Mouse (Mus musculus) hindbrain, embryonic 15.5 days (tissue): ENCODE measurements at regions not wholly inside any gene's neighbourhood (a gene's known extent, or its start where the extent isn't known, plus 50 kb on each side); places are given as distances from the start of the nearest gene placed in this dataset.

Experiments
- ATAC-seq: fragments of 200-750 bp; cut with Nextera tagmentation; 2 replicates; pipeline ENCODE4 v1.8.0; 2017; ENCODE audit warnings: low read depth, moderate number of reproducible peaks, moderate TSS enrichment; ENCODE audit not compliant: low FRiP score
- H3K27ac ChIP-seq: fragments of 300-500 bp; sonication (generic); replicated peaks from 2 replicates; pipeline ENCODE4 v1.5.1; 2015; ENCODE audit warnings: mild to moderate bottlenecking, inconsistent platforms
- H3K27me3 ChIP-seq: fragments of 300-500 bp; sonication (generic); 2 replicates; pipeline ENCODE4 v1.6.1; 2015; ENCODE audit warnings: control low read depth, inconsistent platforms
- H3K36me3 ChIP-seq: fragments of 300-500 bp; sonication (generic); 2 replicates; pipeline ENCODE4 v1.6.1; 2015; ENCODE audit warnings: control low read depth, inconsistent platforms
- H3K4me1 ChIP-seq: fragments of 300-500 bp; sonication (generic); replicated peaks from 2 replicates; pipeline ENCODE4 v1.6.1; 2015; ENCODE audit warnings: control low read depth, inconsistent platforms
- H3K4me2 ChIP-seq: fragments of 300-500 bp; sonication (generic); 2 replicates; pipeline ENCODE4 v1.6.1; 2015; ENCODE audit warnings: moderate library complexity, mild to moderate bottlenecking, inconsistent platforms
- H3K4me3 ChIP-seq: fragments of 300-500 bp; sonication (generic); 2 replicates; pipeline ENCODE4 v1.5.1; 2015; ENCODE audit warnings: mild to moderate bottlenecking, inconsistent platforms
- H3K9ac ChIP-seq: fragments of 300-500 bp; sonication (generic); 2 replicates; pipeline ENCODE4 v1.6.1; 2015; ENCODE audit warnings: inconsistent platforms
- H3K9me3 ChIP-seq: fragments of 300-500 bp; sonication (generic); 2 replicates; pipeline ENCODE4 v1.6.1; 2016; ENCODE audit warnings: control low read depth, inconsistent platforms
- WGBS: fragments of 180-500 bp; shearing (Covaris S2); methylation state at CpG from one replicate; pipeline ENCODE4 v1.1.7; 2015; 5-methylcytosine and 5-hydroxymethylcytosine counted together

DNA sequence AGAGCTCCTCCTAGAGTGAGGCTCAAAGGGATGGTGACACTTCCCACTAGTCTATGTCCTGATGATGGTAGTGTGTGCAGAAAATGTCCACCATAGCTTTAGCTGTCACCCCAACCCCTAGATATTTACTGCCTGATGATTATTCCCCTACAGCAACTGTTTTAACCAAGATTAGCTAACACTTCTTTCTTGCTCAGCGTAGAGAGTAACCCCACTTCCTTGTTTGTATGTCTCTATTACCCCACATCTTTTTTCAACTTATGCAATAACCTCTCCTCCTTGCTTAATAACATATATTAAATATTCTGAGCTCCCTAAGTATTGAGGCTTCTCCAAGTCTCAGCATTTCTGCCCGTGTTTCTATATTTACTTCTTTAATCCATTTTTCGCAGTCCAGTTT, 404.2 kb upstream of the Cntn3 start:
- H3K36me3 ChIP-seq, result no peaks in the 10 kb centered on the region
- no peak overlapping the region for H3K4me3 ChIP-seq
- no peak for ATAC-seq
- WGBS, result 90% methylated on average over 3 of the region's 3 CpGs
- H3K4me2 ChIP-seq, result no peak overlapping the region
- no peaks in the 10 kb centered on the region for H3K9me3 ChIP-seq
- no peak overlapping the region for H3K27ac ChIP-seq
- no peaks in the 10 kb centered on the region for H3K27me3 ChIP-seq
- no peaks in the 10 kb centered on the region for H3K4me1 ChIP-seq
- no peak overlapping the region for H3K9ac ChIP-seq

GRCm38 (mm10) chr6:103023326-103023725, 450.4 kb upstream of the Cntn3 start:
- no peaks in the 10 kb centered on the region for H3K27me3 ChIP-seq
- 80% methylated on average over 2 of the region's 2 CpGs for WGBS

GRCm38 (mm10) chr6:103024006-103024405, 451.1 kb upstream of the Cntn3 start:
- Histone ChIP-seq H3K9me3 (no peaks in the 10 kb centered on the region), H3K36me3 (no peaks in the 10 kb centered on the region), H3K4me1 (no peaks in the 10 kb centered on the region), H3K4me2 (no peak overlapping the region), H3K27ac (no peak overlapping the region), H3K4me3 (no peak overlapping the region), H3K27me3 (no peaks in the 10 kb centered on the region), H3K9ac (no peak overlapping the region)
- 52% methylated on average over 2 of the region's 2 CpGs for WGBS
- ATAC-seq, result no peak

More at GRCm38 (mm10) chr6:103023326-103023725, 450.4 kb upstream of the Cntn3 start:
- H3K36me3 ChIP-seq, result no peaks in the 10 kb centered on the region
- ATAC-seq, result no peak
- H3K4me2 ChIP-seq, result no peak overlapping the region
- no peaks in the 10 kb centered on the region for H3K9me3 ChIP-seq
- no peak overlapping the region for H3K9ac ChIP-seq
- no peaks in the 10 kb centered on the region for H3K4me1 ChIP-seq
- H3K27ac ChIP-seq, result no peak overlapping the region
- no peak overlapping the region for H3K4me3 ChIP-seq

DNA sequence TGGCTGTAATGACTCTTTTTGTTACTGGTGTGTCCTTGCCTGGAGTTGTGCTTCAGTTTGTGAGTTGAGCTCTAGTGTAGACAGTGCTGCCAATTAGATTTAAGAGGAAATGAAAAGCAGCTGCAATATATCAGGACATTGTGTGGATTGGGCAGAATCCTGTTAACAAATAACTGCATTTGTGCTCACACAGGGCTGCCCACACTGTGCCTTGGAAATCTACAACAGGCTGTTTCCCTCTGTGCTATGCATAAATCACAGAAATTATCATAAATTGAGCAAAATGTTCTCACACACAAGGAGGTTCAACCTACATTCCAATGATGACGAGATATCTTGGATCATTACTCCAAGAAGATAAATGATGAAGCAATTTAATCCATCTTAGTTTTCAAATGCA, 455.2 kb upstream of the Cntn3 start:
- no peak overlapping the region for H3K27ac ChIP-seq
- H3K4me3 ChIP-seq, result no peak overlapping the region
- no peaks in the 10 kb centered on the region for H3K4me1 ChIP-seq
- H3K9me3 ChIP-seq, result no peaks in the 10 kb centered on the region
- WGBS, result 68% methylated on average over 1 of the region's 1 CpGs
- H3K36me3 ChIP-seq, result no peaks in the 10 kb centered on the region
- no peaks in the 10 kb centered on the region for H3K27me3 ChIP-seq
- no peak overlapping the region for H3K9ac ChIP-seq
- H3K4me2 ChIP-seq, result no peak overlapping the region
- no peak for ATAC-seq

- no peak overlapping the region for H3K4me3 ChIP-seq
- WGBS, result 36% methylated on average over 3 of the region's 4 CpGs
- no peak overlapping the region for H3K27ac ChIP-seq
- no peak overlapping the region for H3K4me2 ChIP-seq
- H3K4me1 ChIP-seq, result no peaks in the 10 kb centered on the region
- no peaks in the 10 kb centered on the region for H3K9me3 ChIP-seq
- no peaks in the 10 kb centered on the region for H3K27me3 ChIP-seq
- ATAC-seq, result no peak
- H3K9ac ChIP-seq, result no peak overlapping the region
- no peaks in the 10 kb centered on the region for H3K36me3 ChIP-seq
Observed at GRCm38 (mm10) chr6:103033418-103033817, 460.5 kb upstream of the Cntn3 start.

GRCm38 (mm10) chr6:103033919-103034318, 461.0 kb upstream of the Cntn3 start:
- ATAC-seq, result no peak
- Histone ChIP-seq H3K4me2 (no peak overlapping the region), H3K27me3 (no peaks in the 10 kb centered on the region), H3K9ac (no peak overlapping the region), H3K4me1 (no peaks in the 10 kb centered on the region), H3K36me3 (no peaks in the 10 kb centered on the region), H3K27ac (no peak overlapping the region), H3K9me3 (no peaks in the 10 kb centered on the region), H3K4me3 (no peak overlapping the region)
- WGBS, result 41% methylated on average over 7 of the region's 7 CpGs

DNA sequence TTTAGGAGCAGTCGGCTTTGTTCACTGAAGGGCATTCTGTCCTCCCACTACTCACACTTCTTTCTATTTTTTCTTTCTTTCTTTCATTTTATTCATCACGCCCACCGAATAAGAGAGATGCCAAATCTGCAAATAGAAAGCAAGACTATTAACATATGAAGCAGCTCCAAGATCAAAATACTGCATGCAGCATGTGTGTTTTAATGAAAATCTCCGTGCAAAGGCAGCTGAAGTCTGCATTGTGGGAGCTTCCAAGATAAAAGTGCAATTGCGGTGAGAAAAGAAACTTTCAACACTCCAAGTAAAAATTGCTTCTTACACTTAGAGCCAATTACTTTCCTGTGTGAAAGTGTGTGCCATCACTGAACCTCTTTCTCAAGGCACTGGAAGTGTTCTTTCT, 449.8 kb upstream of the Chl1 start:
- Histone ChIP-seq H3K27me3 (no peaks in the 10 kb centered on the region), H3K9ac (no peak overlapping the region), H3K4me2 (no peak overlapping the region), H3K27ac (no peak overlapping the region), H3K9me3 (no peaks in the 10 kb centered on the region), H3K4me3 (no peak overlapping the region), H3K36me3 (no peaks in the 10 kb centered on the region), H3K4me1 (no peaks in the 10 kb centered on the region)
- ATAC-seq, result no peak
- WGBS, result 62% methylated on average over 5 of the region's 5 CpGs

GRCm38 (mm10) chr6:103106189-103106588, 404.2 kb upstream of the Chl1 start:
- no peaks in the 10 kb centered on the region for H3K4me1 ChIP-seq
- ATAC-seq, result no peak
- no peak overlapping the region for H3K9ac ChIP-seq
- H3K4me2 ChIP-seq, result no peak overlapping the region
- H3K27ac ChIP-seq, result no peak overlapping the region
- no peaks in the 10 kb centered on the region for H3K36me3 ChIP-seq
- H3K27me3 ChIP-seq, result no peaks in the 10 kb centered on the region
- H3K4me3 ChIP-seq, result no peak overlapping the region
- WGBS, result 51% methylated on average over 1 of the region's 1 CpGs
- no peaks in the 10 kb centered on the region for H3K9me3 ChIP-seq

GRCm38 (mm10) chr6:103119537-103119936, 390.8 kb upstream of the Chl1 start:
- no peak overlapping the region for H3K9ac ChIP-seq
- H3K9me3 ChIP-seq, result no peaks in the 10 kb centered on the region
- no peak overlapping the region for H3K4me2 ChIP-seq
- no peak overlapping the region for H3K4me3 ChIP-seq
- no peaks in the 10 kb centered on the region for H3K27me3 ChIP-seq
- no peaks in the 10 kb centered on the region for H3K36me3 ChIP-seq
- no peak overlapping the region for H3K27ac ChIP-seq
- 82% methylated on average over 2 of the region's 2 CpGs for WGBS
- no peak for ATAC-seq
- H3K4me1 ChIP-seq, result no peaks in the 10 kb centered on the region

- no peaks in the 10 kb centered on the region for H3K27me3 ChIP-seq
- no peak overlapping the region for H3K27ac ChIP-seq
- H3K9ac ChIP-seq, result no peak overlapping the region
- no peaks in the 10 kb centered on the region for H3K9me3 ChIP-seq
- no peaks in the 10 kb centered on the region for H3K4me1 ChIP-seq
- 70% methylated on average over 5 of the region's 5 CpGs for WGBS
- H3K36me3 ChIP-seq, result no peaks in the 10 kb centered on the region
- no peak for ATAC-seq
- H3K4me2 ChIP-seq, result no peak overlapping the region
- H3K4me3 ChIP-seq, result no peak overlapping the region
Observed at GRCm38 (mm10) chr6:103140851-103141250, 369.5 kb upstream of the Chl1 start.

DNA sequence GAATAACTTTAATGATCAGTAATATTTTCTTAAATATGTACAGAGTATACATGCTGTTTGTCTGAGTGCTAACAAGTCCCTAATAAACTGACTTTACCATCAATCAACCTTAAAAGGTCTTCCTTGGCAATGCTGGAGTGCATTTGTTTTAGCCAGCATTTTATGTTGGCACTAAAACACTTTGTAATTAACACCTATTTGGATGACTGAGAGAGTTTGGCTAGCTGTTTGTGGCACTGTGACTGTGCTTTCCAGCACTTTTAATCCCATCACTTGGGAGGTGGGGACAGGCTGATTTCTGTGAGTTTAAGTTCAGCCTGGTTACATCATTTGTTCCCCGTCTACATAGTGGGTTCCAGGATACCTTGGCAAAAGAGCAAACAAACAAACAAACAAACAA, 332.5 kb upstream of the Chl1 start:
- H3K4me2 ChIP-seq, result no peak overlapping the region
- no peak overlapping the region for H3K9ac ChIP-seq
- H3K27ac ChIP-seq, result no peak overlapping the region
- no peak for ATAC-seq
- no peaks in the 10 kb centered on the region for H3K27me3 ChIP-seq
- H3K9me3 ChIP-seq, result no peaks in the 10 kb centered on the region
- WGBS, result 86% methylated on average over 1 of the region's 1 CpGs
- no peaks in the 10 kb centered on the region for H3K36me3 ChIP-seq
- H3K4me1 ChIP-seq, result no peaks in the 10 kb centered on the region
- H3K4me3 ChIP-seq, result no peak overlapping the region

DNA sequence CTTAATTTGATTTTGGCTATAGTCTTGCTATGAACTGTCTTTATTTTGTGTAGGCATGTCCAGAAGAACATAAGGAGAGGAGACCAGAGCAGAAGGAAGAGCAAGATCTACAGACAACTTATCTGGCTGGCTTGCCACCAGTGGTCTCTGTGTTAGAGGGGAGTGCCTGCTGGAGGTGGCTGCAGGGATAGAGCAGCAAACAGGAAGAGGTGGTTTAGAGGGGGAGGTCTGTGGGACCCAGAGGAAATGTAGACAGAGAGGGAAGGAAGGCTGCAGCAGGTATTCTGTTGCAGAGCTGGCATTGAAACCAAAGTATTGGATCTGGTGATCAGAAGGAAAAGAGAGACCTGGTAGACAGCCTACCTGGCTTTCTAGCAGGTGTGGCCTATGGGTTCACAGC, 327.0 kb upstream of the Chl1 start:
- Histone ChIP-seq H3K36me3 (no peaks in the 10 kb centered on the region), H3K9ac (no peak overlapping the region), H3K27ac (no peak overlapping the region), H3K9me3 (no peaks in the 10 kb centered on the region), H3K4me1 (no peaks in the 10 kb centered on the region), H3K4me2 (no peak overlapping the region), H3K27me3 (no peaks in the 10 kb centered on the region), H3K4me3 (no peak overlapping the region)
- no peak for ATAC-seq

DNA sequence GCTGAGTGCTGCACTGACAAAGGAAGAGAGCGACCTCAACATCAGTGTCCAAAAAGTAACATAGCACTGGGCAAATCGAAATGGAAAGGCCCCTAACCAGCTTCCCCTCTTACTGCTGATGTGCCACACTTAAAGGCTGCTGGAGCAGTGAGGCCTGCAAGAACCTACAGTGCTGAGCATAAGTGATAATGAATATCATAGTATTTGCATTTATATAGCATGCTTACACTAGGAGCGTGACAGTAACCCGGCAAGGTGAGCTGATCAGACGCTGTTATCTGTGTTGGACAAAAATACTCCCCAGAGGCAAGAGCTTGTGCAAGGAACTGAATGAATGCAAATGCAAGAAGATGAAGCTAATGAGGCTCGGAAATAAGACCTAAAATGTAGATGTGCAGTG, 313.5 kb upstream of the Chl1 start:
- H3K36me3 ChIP-seq, result no peaks in the 10 kb centered on the region
- H3K4me1 ChIP-seq, result peaks cover 7% of the 10 kb centered on the region
- H3K27ac ChIP-seq, result no peak overlapping the region; the same call in 1 of the 2 replicates
- 52% methylated on average over 6 of the region's 6 CpGs for WGBS
- H3K9me3 ChIP-seq, result no peaks in the 10 kb centered on the region
- no peak for ATAC-seq
- no peak overlapping the region for H3K9ac ChIP-seq
- no peaks in the 10 kb centered on the region for H3K27me3 ChIP-seq
- H3K4me2 ChIP-seq, result no peak overlapping the region
- no peak overlapping the region for H3K4me3 ChIP-seq
